Mouse (Mus musculus) left cerebral cortex, postnatal 14 days (tissue): Measurements from ENCODE around the gene Fat1. TPM values are rescaled to one million over a fixed set of nuclear protein-coding genes. Genes with fewer than 3 reads are reported as not detected.

Experiments used
- DNase-seq, 2 experiments: peaks; one replicate each; pipeline ENCODE4 v3.0.0; 2021 to 2022; ENCODE audit warnings: low spot score in 2 of 2, mixed read lengths in 1 of 2
- intact Hi-C: fragments of 180-260 bp; cut with DNase I; formaldehyde crosslinking; loops from one replicate; pipeline ENCODE4 v1.15.1; 2025
- total RNA-seq, 2 experiments: library from RNA; stranded (reverse); gene quantifications; 2 replicates each; pipeline ENCODE4 v1.2.3; 2021

The Fat1 gene
- total RNA-seq, 2 experiments from 2014 or later = 34.2 to 37.4 TPM

DNA sequence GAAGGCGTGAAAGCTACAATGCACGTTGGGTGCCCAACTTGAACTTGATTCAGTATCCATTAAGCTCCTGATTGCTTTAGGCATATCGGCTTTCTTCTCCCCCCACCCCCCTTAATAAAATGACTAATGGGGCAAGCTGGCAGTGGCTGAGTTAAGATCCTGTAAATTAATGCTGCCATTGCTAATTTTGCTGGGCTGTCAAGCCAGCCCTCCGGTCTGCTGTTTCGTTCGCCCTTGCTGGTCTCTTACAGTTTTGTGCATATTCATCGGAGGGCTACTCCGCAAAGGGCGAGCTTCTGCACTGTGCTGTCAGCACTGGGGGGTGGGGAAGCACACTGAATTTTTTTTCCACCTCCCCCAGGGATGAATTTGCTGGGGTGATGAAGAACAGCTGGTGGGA, 13.3 kb downstream of the Fat1 start:
- no peak for DNase-seq
- intact Hi-C loops = no loop called here

DNA sequence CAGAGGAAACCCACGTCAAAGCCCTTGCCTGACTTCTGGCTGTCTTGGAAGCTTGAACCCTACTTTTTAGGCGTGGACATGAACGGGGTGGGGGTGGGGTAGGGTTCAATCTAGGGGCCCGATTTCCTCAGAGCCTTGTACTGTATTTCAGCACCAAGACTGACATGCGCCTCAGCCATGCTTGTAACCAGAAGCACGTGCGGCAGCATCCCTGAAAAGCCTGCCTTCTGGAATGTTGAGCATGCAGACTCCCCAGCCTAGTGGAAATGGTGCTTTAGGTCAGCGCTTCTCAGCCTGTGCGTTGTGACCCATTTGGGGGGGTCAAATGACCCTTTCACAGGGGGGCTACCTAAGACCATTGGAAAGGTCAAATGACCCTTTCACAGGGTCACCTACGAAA, 25.2 kb downstream of the Fat1 start:
- no peak for DNase-seq
- intact Hi-C loops = no loop called here

DNA sequence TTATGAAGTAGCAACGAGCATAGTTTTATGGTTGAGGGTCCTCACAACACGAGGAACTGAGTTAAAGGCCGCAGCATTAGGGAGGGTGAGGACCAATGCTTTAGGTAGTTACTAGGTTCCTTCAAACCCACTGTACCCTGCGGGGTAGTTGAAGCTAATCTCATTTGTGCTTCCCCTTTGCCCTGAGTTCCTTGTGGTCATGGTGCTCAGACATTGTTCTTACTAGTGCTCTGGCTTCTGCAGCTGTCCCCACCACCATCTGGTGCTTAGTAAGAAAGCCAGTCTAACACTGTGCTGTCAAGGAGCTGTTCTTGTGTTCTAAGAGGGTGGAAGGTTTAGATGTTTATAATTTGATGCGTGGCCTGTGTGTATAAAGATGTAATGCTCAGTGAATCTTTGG, 25.7 kb downstream of the Fat1 start:
- intact Hi-C loops = no loop called here
- no peak for DNase-seq

DNA sequence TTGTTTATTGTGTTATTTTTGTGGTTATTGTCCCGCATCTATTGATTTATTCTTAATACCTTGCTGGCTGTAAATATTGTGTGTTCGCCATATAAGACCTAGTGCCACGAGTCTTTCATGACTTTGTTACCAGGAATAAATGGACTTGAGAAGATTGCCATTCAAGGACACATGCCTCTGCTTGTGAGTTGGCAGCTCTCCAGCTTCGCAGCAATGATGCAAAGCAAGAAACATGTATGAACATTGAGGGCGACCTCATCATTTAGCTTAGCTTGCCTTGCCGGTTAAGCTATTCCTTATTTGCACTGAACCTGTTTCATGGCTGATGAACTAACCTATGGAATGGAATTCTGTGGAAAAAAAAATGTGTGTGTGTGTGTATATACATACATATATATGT, 26.2 kb downstream of the Fat1 start:
- intact Hi-C loops = no loop called here
- no peak for DNase-seq

DNA sequence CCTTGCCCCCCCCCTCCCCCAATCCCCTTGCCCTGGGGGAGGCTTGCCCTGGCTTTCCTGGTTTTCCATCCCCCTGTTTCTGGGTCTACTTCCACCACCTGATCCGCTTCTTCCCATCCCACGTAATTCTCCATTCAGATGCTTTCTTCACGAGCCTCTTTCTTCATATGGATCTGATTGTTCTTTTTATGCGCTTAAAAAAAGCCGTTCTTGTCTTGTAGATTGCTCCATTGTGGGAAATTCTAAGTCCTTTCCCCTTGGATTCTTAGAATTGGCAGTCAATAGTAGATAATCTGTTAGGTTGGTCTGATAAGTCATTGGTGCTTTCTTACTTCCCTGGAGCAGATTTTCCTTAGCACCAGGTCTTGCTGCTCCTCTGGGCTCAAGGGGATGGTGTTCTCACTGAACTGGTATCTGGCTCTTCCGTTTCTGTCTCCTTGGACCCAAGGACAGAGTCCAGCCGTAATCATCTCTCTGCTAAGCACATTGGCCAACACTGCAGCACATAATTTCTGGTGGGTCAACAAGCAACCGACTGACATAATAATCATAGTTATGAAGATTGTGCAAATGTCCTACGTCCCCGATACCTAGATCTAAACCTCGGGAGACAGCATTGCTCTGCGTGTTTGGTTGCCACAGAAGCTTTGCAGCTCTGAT, 27.5 kb downstream of the Fat1 start:
- no peak for DNase-seq
- intact Hi-C loops = no loop called here

DNA sequence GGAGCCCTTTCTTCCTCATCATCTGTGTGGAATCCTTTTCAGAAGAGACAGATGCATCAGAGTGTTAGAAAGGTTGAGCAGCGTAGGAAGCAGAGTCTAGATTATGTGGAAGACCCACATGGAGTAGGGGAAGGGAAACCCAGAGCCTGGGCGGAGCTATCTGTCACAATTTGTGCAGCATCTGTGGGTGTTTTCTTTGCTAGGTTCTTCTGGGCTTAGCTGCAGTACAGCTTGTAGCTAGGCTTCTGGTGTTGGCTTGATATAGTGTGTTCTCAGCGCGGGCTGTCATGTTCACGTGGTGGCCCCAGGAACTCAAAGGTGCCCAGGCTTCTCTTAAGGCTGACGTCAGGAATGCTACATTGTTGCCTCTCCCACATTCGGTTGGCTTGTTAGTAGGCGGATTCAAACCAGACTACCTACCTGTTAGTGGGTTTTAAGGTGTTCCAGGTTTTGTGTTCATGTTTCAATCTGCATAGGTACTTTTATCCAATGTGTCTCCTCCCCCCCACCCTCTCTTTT, 32.3 kb downstream of the Fat1 start:
- DNase-seq = no peak
- intact Hi-C loops = no loop called here

DNA sequence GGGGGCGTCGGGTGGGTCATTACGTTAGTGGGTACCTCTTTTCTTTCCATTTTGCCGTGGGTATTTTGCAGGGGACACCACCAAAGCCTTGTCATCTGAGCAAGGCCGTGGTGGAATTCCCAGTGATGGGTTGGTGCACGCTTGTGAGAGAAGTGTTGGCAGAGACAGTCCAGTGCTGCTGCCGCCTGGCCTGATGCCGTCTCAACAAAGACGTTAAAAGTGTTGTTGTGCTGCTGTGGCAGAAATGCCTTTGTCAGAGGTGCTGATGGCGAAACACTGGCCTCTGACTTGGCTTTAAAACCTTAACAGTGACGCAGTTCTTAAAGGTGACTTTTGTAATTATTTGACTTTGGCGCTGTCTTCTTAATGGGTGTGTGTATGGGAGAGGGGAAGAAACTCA, 34.8 kb downstream of the Fat1 start:
- DNase-seq = no peak
- intact Hi-C loops = no loop called here

DNA sequence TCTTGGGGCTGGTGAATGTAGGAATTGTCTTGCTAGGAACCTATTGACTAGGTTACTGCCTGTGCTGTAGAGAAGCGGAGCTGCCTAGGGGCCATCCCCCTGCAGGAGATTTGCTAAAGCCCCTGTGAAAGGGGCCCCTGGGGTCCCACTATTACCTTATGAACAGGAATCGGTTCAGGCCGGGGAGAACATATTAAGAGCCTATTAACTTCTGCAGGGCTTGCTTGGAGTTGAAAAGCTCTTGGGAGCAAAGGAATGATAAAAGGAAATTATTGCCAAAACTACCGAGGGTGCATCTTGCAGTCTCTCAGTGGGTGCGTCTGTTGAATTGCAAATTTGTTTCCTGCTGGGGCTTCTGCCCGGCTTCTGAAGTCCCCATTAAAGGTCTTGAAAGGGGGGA, 36.1 kb downstream of the Fat1 start:
- intact Hi-C loops = no loop called here
- DNase-seq = no peak

DNA sequence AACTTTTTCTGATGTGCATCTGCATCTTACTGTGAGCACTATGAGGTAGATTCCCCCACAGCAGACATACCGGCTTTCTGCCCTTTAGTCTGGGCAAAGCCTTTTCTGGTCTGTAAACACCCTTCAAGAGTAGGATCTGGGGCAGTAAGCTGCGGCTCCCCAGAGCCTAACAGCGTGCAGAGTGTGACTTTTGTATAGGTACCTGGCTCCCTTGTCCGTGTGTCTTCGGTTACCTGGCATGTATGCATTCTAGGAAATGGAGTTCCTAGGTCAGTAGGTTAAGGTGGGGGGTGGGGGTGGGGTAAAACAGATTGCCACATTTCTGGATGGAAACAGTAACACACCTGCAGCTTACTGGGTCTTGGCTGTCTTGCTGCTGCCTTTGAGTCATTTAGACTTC, 36.7 kb downstream of the Fat1 start:
- intact Hi-C loops = no loop called here
- no peak for DNase-seq

DNA sequence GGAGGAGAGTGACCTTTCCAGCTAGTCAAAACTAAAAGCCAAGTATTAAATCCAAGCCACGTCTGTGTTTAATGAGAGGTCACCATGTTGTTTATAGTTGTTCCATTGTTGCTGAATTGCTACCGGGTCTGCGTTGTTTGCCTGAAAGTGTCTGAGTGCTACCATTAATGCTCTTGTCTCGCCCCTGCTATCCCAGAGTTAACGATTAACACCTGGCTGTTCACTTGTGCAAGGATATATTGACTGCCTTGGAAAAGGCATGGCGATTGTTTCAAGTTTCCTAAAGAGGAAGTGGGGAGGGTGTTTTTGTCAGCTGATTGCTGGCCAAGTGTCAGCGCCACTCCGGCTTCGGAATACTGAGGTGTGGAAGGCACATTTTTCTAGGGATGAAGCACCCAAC, 39.9 kb downstream of the Fat1 start:
- DNase-seq = no peak
- intact Hi-C loops = no loop called here

DNA sequence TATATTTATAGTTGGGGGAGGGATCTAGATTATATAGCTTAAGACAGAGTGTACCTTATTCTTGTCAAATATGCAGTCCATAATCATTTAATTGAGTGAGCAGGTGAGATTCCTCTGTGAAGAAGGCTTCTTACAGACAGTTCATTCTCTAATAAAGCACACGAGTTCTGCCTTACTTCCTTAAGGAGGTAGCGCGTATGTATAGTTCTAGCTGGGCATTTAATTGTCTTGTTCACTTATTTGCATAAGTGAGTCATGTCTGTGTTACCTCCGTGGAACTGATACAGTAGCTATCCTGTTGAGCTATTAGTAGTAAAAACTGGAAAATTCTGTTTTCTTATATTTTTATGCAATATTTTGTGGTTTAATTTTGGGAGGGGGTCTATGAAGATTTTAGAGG, 40.4 kb downstream of the Fat1 start:
- no peak for DNase-seq
- intact Hi-C loops = no loop called here

DNA sequence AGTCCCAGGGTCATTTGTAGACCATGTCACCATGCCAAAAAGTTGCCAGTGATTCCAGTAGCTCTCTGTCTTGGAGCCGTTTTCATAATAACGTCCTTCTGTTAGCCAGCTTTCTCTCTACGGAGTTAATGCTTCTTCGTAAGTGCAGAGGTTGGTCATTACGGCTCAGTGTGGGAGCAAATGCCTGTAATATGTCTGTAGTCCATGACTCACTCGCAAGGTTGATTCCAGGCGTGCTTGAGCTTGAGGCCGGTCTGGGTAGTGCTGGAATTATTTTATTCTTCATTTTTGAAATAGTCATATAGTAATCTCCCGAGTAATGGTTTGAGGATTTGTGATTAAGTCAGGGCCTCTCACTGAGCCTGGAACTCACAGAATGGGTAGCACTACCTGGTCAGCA, 43.4 kb downstream of the Fat1 start:
- no peak for DNase-seq
- intact Hi-C loops = no loop called here

DNA sequence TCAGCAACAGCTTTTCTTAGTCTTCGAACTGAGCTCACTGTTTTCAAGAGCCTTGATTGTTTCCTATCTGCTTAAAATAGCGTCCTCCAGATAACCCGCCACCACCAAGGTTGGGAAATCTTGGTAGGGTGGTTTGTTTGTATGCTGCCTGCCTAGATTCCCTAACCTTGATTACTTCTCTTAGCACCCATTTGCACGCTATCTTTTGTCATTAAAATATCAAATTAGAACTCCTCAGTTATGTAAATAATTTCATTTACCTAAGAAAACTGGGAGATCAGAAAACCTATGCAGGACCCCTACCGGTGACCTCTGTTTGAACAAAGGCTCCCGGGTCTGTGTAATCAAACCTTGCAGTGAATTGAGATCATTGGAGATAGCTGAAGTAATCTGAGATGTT, 44.0 kb downstream of the Fat1 start:
- intact Hi-C loops = no loop called here
- no peak for DNase-seq

DNA sequence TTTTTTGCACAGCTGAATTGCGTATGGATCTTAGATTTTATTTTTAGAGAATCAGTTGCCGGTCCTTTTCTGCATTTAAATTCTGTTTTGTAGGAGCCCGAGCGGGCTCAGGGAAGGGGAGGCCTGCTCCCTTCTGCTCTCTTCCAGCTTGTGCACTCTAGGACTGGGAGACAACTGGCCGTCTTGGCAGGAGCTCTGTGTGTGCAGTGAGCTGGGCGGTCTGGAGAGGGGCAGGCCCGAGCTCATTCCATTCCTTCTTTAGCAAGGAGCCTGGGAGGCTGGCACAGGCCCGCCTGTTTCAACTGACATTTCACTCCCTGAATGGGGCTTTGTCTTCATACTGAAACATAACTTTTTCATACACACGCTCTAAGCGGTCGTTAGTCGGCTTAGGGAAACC, 44.8 kb downstream of the Fat1 start:
- intact Hi-C loops = no loop called here

DNA sequence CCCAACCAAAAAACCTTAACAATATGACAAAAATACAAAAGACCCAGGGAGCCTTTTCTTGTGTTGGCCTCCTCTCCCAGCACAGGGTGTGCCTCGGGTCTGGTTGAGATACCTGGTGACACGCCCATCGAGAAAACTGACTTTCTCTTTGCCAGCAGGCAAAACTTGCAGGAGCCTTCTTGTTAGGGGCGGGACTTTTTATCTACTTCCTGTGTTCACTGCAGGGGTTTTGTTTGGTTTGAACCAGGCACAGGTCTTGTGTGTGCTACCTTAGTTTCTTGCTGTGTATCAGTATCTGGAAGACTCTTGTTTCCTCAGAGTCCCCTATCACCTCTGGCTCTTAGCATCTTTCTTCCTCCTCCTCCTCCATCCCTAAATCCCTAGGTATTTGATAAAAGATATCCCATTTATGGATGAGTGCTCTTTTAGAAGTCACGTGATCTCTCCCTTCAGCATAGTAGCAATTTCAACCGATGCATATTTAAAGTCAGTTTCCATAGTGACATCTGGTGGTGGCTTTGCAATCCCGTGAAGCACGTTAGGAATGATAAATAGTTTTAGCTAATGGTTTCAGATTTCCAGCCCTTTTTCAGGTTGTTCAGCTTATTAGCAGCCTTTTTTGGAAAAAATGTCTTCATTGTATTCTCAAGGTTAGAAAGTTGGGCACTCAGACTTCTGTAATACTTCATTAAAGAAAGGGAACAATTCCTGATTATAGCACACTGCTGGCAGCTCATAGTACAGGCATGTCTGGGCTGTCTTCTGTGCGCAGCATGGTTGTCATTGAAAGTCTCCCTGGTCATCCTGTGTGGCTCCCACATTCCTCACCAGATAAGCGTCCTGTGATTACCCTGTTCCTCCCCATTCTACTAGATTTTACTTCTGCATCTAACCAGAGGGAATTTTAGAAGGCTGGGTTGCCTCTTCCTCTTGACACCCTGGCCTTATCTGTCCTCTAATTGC, 50.4 kb downstream of the Fat1 start:
- DNase-seq = peak; percentile 54 to 62
- intact Hi-C loops = loop anchor here (5.0 kb wide), 1 partner anchor 48 kb away; the partner anchor contains the start of gene Fat1

More for the DNA sequence above, 44.8 kb downstream of the Fat1 start:
- DNase-seq = peak in 1 of 2 experiments; percentile 52

DNA sequence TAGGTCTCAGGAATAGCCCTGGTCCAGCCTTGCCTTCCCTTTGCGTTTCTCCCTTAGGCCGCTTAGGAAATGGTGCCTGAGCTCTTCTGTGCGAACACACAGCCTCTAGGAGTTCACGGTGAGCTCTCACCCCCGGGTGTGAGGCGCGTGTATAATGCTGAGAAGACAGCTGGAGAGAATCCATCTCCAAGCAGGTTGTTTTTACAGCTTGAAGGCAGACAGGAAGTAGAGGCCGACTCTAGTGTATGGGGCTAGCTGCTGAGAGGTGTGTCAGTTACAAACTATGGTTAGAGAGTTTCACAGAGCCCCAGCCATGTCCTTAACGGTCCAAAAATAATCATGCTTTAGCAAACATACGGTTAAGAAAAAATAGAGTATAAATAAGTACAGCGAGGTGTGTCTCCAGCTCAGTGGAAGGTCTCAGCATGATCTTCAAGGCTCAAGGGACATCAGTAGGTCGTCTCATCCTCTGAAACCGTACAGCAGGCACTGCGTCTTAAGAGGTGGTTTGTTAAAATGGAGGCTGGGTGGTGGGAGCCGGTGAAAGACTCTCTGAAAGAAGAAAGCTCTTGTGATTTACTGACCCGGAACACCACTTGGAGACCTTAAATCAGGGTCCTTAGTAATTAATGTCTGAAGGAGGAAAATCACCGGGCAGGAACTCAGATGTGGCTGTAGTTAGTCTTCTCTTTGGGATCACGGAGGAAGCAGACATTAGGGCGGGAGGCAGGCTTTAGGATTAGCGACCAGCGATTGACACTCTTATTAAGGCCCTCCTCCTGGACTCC, 56.6 kb downstream of the Fat1 start:
- intact Hi-C loops = no loop called here
- no peak for DNase-seq

DNA sequence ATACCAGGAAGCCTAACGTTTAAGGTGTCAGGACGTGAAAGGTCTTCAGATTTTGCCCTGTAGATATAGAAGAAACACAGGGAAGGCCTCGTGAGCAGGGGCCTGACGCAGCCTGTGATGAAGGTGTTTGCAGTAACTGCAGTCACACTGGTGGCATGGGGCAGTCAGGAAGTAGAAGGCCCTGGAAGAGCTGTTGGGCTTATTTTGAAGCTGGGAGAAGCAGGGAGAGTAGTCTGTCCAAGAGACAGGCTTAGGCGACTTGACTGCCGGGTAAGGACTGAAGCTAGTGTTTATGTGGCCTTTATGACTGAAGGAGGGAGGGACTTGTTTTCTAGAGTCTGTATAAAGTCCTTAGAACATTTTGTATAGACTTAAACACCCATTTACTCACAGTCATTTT, 57.4 kb downstream of the Fat1 start:
- no peak for DNase-seq
- intact Hi-C loops = no loop called here

DNA sequence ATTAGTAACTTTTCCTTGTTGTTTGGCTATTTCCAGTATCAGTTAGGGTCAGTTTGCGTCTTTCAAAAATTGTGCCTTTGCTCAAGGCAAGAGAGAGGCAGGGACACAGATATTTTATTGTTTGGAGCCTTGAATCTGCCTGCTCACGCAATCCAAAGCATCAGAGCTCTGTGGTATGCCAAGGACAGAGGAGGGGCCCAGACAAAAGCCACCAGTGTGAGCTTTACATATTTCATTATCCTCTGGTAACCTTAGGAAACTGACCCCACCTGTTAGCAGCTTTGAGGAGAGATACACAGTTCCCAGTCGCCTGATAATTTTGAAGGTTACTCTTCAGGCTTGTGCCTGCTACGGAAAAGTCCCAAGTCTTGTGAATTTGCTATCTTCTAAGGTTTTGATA, 58.1 kb downstream of the Fat1 start:
- no peak for DNase-seq
- intact Hi-C loops = no loop called here

DNA sequence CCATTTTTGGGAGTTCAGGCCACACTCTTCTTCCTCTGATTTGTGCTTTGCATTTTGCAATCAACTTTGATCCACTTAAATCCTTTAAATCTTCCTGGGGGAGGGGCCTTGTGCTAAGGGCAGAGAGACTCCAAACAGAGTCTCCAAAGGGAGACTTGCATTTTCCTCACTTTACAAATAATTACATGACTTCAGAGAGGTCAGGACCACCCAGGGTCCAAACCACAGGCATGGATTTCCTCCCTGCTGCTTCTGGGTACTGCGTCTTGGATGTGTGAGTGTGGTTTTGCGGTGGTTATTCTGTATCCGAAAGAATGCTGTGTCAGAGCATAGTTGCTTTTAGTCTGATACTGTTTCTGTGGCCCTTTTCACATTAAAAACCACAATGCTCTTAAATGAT, 61.2 kb downstream of the Fat1 start:
- no peak for DNase-seq
- intact Hi-C loops = no loop called here

DNA sequence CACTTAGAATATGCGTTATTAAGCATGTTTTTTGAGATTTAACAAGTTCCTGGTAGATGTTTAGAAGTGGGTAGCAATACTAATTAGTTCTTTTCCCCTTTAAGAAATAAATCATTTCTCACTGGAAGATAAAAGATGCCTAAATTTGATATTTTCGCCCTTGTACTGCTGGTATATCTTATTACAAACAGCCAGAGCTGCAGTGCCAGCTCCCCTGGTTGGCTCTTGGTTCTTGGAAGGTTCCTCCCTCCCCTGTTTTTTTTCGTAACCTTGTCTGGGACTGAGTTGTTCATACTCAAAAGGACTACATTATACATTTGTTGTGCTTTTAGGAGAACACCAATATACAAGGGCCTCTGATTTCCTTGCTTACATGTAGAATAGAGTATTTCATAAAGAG, 62.1 kb downstream of the Fat1 start:
- intact Hi-C loops = no loop called here
- no peak for DNase-seq
